Mouse (Mus musculus): ENCODE measurements around the gene Creld2. TPM values are rescaled to one million over a fixed set of nuclear protein-coding genes. Genes with fewer than 3 reads are reported as not detected.
"Not testable (repeated sequence)": the region's sequence is repeated elsewhere in the genome, so short reads cannot be mapped to it uniquely, and the experiment has no call there.

The Creld2 gene
- polyA plus RNA-seq (2012; rRNA removed) = 34.1 and 37.5 TPM in 2 replicates

DNA sequence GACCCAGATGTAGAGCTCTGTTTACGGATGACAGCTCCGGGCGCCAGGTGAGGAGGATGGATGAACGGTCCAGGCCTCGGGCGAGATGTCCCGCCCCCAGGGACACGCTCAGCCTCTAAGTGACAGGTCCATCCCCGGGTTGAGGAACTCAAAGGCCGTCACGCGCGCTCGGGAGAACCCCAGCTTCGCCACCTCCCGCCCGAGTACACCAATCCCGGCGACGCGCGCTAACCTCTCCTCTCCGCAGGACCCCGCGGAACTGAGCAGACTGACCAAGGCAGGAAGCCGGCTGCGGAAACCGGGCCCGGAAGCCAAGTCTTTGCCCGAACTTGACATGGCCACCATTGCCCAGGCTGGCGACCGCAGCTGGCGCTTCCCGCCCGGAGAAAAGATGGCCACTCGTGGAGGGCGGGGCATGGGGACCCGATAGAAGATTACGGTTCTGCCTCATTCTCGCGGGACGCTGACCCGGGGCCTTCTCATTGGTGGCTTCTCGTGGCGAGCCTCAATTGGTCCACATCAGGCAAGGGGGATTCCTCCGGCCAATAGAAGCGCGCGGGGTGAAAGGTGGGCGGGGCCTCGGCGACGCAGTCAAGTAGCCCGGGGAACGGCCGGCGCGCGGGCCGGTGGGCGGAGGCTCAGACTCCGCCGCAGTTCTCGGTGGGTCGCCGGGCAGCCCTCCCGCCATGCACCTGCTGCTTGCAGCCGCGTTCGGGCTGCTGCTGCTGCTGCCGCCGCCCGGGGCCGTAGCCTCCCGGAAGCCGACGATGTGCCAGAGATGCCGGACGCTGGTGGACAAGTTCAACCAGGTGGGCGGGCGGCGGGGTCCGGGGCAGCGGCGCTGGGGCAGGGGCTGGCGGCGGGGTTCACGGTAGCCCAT is at the start of gene Creld2, which contains the start of gene Alg12:
Gene Creld2, plus strand, starts transcription at position 621 of the 880 bp plus-strand sequence.
Gene Alg12, minus strand, starts transcription at position 293 of the 880 bp plus-strand sequence.
- peak within 1 kb of the TSS; percentile 92 for H3K4me3 ChIP-seq (replicated peaks; ENCODE audit: extremely low read depth, low read depth, low read length)
- WGBS = under 1% methylated on average over 88 of the region's 88 CpGs
- H3K4me1 ChIP-seq (ENCODE audit: control insufficient read depth, insufficient read depth, low read length) = peaks cover 5% of the 10 kb centered on the region
- TF ChIP-seq CTCF (IDR thresholded peaks at IDR 0.05; ENCODE audit: insufficient read depth, low read length) (no peak), POLR2A (IDR thresholded peaks at IDR 0.05; ENCODE audit: borderline replicate concordance, extremely low read depth, low read depth, low read length) (peak; percentile 80; the same call in 1 of the 2 replicates)
- peak; percentile 99 for DNase-seq

DNA sequence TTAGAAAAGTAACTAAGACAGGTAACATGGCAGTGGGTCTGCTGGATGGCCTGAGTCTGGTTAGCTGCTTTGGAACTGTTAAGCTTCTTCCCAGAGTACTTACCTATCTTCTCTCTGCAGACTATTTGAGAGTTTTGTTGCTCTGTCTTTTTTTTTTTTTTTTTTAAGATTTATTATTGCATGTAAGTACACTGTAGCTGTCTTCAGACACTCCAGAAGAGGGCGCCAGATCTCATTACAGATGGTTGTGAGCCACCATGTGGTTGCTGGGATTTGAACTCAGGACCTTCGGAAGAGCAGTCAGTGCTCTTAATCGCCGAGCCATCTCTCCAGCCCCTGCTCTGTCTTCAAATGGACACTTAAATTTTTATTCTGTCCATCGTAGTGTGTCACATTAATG is 44.8 kb upstream of the Creld2 start:
- not testable (repeated sequence) for DNase-seq; H3K4me1 ChIP-seq (ENCODE audit: control insufficient read depth, insufficient read depth, low read length); H3K4me3 ChIP-seq (replicated peaks; ENCODE audit: extremely low read depth, low read depth, low read length)
- 94% methylated on average over 5 of the region's 5 CpGs for WGBS

DNA sequence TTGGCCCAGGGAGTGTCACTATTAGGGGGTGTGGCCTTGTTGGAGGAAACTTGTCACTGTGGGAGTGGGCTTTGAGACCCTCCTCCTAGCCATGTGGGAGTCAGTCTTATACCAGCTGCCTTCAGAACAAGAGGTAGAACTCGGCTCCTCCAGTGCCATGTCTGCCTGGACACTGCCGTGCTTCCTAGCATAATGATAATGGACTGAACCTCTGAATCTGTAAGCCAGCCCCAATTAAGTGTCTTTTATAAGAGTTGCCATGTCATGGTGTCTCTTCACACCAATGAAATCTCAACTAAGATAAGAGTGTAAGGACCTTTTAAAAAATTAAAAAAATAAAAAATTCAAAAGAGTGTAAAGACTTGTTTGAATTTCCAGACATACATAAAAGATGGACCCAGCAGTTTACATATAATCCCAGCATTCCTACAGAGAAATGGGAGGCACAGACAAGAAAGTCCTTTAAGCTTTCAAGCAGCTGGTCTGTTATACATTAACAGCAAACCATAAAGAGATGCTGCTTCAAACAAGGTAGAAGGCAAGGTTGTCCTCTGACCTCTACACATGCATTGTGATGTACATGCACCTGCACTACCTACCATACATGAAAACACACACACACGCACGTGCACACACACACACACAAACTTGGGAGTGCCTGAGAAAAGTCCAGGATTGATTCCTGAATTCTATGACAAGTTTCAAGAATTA is 27.2 kb upstream of the Creld2 start:
- no peak for DNase-seq
- 85% methylated on average over 4 of the region's 4 CpGs for WGBS
- no peak overlapping the region for H3K4me3 ChIP-seq (replicated peaks; ENCODE audit: extremely low read depth, low read depth, low read length)
- no peaks in the 10 kb centered on the region for H3K4me1 ChIP-seq (ENCODE audit: control insufficient read depth, insufficient read depth, low read length)
- no peak for TF ChIP-seq CTCF (IDR thresholded peaks at IDR 0.05; ENCODE audit: insufficient read depth, low read length)
- TF ChIP-seq POLR2A (IDR thresholded peaks at IDR 0.05; ENCODE audit: borderline replicate concordance, extremely low read depth, low read depth, low read length) = no peak

DNA sequence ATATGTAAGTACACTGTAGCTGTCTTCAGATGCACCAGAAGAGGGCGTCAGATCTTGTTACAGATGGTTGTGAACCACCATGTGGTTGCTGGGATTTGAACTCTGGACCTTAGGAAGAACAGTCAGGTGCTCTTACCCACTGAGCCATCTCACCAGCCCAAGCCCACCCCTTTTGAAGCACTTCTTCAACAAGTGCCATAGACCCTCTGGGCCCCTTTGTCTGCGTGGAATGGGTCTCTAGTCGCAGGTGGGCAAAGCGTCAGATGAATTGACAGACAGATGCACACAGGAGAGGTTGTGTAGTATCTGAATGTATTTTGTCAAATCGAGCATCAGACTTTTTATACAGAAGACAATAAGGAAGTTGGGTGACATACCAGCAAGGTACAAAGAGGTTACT is 24.7 kb upstream of the Creld2 start:
- 78% methylated on average over 5 of the region's 5 CpGs for WGBS
- H3K4me3 ChIP-seq (replicated peaks; ENCODE audit: extremely low read depth, low read depth, low read length); DNase-seq; H3K4me1 ChIP-seq (ENCODE audit: control insufficient read depth, insufficient read depth, low read length): not testable (repeated sequence)

DNA sequence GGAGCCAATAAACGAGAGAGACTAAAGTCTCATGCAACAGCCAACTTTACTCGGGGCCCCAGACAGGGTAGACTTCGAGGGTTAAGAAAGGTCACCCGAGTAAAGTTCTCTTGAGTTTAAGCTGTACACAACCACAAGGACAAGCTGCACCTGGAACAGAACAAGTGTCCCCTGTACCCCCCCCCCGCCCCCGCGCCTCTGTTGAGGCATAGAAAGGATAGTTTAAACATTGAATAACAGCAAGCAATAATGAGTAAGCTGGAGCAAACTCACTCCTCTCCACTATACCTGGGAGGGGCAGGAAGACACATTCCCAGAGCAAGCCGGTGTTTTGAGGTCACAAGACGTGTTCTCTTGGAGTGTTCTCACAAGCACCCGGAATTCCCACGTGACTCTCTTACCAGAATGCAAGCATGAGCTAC is 19.5 kb upstream of the Creld2 start:
- Histone ChIP-seq H3K4me3 (replicated peaks; ENCODE audit: extremely low read depth, low read depth, low read length) (no peak overlapping the region), H3K4me1 (ENCODE audit: control insufficient read depth, insufficient read depth, low read length) (no peaks in the 10 kb centered on the region)
- TF ChIP-seq CTCF (IDR thresholded peaks at IDR 0.05; ENCODE audit: insufficient read depth, low read length) (no peak), POLR2A (IDR thresholded peaks at IDR 0.05; ENCODE audit: borderline replicate concordance, extremely low read depth, low read depth, low read length) (no peak)
- 57% methylated on average over 11 of the region's 11 CpGs for WGBS
- DNase-seq = peak; percentile 42

DNA sequence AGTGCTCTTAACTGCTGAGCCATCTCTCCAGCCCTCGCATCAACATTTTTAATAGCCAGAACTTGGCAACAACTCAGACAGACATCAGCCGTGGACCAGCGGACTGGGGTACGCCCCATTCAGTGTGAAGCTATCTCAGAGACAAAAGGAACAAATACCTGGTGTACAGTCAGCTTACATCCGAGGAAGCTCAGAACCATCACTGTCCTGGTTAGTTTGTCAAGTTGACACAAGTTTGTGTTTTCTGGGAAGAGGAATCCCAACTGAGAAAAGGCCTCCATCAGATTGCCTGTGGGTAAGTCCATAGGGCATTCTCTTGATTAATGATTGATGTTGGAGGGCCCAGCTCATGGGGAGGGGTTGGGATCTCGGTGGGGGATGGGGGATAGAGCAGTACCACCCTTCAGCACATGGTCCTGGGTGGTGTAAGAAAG is 18.5 kb upstream of the Creld2 start:
- 70% methylated on average over 6 of the region's 6 CpGs for WGBS
- no peak for TF ChIP-seq POLR2A (IDR thresholded peaks at IDR 0.05; ENCODE audit: borderline replicate concordance, extremely low read depth, low read depth, low read length)
- TF ChIP-seq CTCF (IDR thresholded peaks at IDR 0.05; ENCODE audit: insufficient read depth, low read length) = no peak
- Histone ChIP-seq H3K4me1 (ENCODE audit: control insufficient read depth, insufficient read depth, low read length) (no peaks in the 10 kb centered on the region), H3K4me3 (replicated peaks; ENCODE audit: extremely low read depth, low read depth, low read length) (no peak overlapping the region)
- DNase-seq = no peak

DNA sequence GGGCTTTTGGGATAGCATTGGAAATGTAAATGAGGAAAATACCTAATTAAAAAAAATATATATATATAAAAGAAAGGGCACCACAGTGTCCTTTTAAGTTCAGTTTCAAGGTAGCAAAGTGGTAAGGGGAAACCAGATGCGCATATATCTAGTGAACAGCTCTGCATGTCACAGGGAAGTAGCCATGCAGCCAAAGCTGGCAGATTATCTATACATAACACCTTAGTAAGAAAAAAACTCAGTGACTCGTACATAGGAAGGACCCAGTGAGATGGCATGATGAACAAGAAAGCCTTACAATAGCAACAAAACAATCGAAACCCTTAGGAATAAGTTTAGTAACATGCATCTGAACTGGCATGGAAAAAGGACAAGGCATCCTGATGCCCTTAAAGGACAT is 17.5 kb upstream of the Creld2 start:
- H3K4me1 ChIP-seq (ENCODE audit: control insufficient read depth, insufficient read depth, low read length) = no peaks in the 10 kb centered on the region
- H3K4me3 ChIP-seq (replicated peaks; ENCODE audit: extremely low read depth, low read depth, low read length) = no peak overlapping the region
- WGBS = 88% methylated on average over 3 of the region's 3 CpGs
- DNase-seq = no peak
- no peak for TF ChIP-seq POLR2A (IDR thresholded peaks at IDR 0.05; ENCODE audit: borderline replicate concordance, extremely low read depth, low read depth, low read length)

DNA sequence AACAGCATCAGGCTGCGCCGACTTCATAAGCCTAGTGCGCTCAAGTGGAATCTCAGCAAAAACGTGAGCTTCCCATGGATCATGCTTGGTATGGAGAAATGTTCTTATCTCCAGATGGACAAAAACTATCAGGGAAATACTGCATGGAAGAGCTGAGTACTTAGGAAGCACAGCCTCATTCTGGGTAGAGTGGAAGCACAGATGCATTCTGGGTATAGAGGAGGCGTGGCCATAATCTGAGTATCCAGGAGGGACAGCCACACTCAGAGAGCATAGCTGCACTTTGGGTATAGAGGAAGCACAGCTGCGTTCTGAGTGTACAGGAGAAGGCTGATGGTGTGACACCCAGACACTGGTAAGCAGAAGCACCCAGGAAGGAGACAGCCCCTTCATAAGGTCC is 17.1 kb upstream of the Creld2 start:
- Histone ChIP-seq H3K4me1 (ENCODE audit: control insufficient read depth, insufficient read depth, low read length) (no peaks in the 10 kb centered on the region), H3K4me3 (replicated peaks; ENCODE audit: extremely low read depth, low read depth, low read length) (no peak overlapping the region)
- 86% methylated on average over 6 of the region's 6 CpGs for WGBS
- no peak for DNase-seq
- TF ChIP-seq CTCF (IDR thresholded peaks at IDR 0.05; ENCODE audit: insufficient read depth, low read length) (no peak), POLR2A (IDR thresholded peaks at IDR 0.05; ENCODE audit: borderline replicate concordance, extremely low read depth, low read depth, low read length) (no peak)

DNA sequence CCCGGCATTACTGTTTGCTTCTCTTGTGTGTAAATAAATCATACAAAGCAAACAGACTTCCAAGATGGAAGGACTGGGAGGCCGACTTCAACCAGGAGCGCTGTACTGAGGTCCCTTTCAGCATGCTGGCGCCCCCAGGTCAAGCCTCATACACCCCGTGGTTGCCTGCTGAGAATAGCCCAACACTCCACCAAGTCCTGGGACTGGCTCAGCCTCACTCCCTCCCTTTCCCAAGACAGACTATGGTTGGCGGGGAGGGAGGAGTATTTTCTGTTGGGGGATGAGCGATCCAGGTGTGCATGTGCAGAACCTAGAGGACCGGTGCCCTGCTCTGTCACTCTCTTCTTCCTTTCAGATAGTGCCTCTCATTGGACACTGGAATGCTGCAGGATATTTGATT is 11.3 kb upstream of the Creld2 start:
- WGBS = 78% methylated on average over 8 of the region's 8 CpGs
- H3K4me1 ChIP-seq (ENCODE audit: control insufficient read depth, insufficient read depth, low read length) = no peaks in the 10 kb centered on the region
- DNase-seq = no peak
- H3K4me3 ChIP-seq (replicated peaks; ENCODE audit: extremely low read depth, low read depth, low read length) = no peak overlapping the region
- TF ChIP-seq CTCF (IDR thresholded peaks at IDR 0.05; ENCODE audit: insufficient read depth, low read length) (no peak), POLR2A (IDR thresholded peaks at IDR 0.05; ENCODE audit: borderline replicate concordance, extremely low read depth, low read depth, low read length) (no peak)

DNA sequence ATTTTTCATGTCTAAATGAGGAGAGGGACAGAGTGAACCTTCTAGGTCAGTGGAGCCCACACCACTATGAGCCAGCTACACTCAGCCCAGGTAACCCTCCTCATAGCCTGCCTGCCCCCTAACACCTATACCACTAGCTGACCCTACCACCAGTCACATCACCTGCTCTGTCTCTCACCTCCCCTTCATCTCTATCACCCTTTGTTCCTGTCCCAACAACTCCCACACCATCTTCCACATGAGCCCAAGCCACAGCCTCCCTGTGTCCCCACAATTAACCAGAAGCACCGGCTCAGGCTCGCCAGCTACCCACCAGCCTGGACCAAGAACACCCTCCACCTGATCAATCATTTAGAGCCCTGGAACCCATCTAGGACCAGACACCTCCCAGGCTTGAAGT is 9.1 kb upstream of the Creld2 start:
- no peaks in the 10 kb centered on the region for H3K4me1 ChIP-seq (ENCODE audit: control insufficient read depth, insufficient read depth, low read length)
- WGBS = 74% methylated on average over 2 of the region's 2 CpGs
- no peak overlapping the region for H3K4me3 ChIP-seq (replicated peaks; ENCODE audit: extremely low read depth, low read depth, low read length)
- TF ChIP-seq CTCF (IDR thresholded peaks at IDR 0.05; ENCODE audit: insufficient read depth, low read length) (no peak), POLR2A (IDR thresholded peaks at IDR 0.05; ENCODE audit: borderline replicate concordance, extremely low read depth, low read depth, low read length) (no peak)
- no peak for DNase-seq
